Comparison of ENCODE assay signal across 8 mouse cellular contexts in the genomic region with DNA sequence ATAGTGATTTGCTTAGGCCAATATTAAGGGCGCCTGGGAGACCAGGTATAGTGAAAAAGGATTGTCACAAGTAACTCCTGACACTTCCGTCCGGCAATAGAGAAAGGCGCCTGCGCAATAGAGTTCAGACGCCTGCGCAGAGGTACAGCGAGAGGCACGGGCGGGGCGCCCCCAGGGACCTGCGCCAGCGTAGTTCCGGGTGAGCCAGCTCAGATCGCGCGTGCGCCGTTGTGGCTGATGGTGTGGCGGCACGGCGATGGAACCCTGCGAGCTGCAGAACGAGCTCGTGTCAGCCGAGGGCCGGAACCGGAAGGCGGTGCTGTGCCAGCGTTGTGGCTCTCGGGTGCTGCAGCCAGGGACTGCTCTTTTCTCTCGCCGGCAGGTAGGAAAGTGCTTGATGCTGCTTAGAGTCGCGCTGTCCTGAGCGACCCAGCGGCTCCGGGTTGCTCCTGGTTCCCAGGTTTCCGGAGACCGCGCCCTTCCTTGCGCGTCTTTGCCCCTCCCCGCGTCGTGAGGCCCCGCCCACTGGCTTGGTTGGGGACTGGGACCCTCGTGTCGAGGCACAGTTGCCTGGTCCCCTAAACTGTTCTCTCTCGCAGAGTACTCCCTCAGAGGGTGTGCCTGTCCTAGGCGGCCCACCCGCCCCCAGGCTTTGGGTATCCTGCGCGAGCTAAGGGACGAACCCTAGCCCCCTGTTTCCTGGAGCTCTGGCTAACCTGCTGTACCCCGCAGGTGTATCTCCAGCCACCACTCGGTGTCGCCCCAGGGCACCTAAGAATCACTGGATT. TPM values are rescaled to one million over a fixed set of nuclear protein-coding genes. Genes with fewer than 3 reads are reported as not detected.
A peak's percentile ranks its signal among the peaks of the same experiment; 100 is the strongest.
DNase-seq lines count a peak whose midpoint lies in the region; ATAC-seq and TF ChIP-seq lines count a peak whose summit lies in the region.

Gene Rabif (plus strand): TSS at position 221 of the 788 bp plus-strand sequence.

- H3K9ac ChIP-seq in ES-E14 (ENCODE audit: insufficient read depth, low read depth, low read length, poor library complexity, severe bottlenecking): peak within 1 kb of the TSS; percentile 82
- H3K9ac ChIP-seq in forebrain, embryonic 16.5 days (replicated peaks; ENCODE audit: low read depth, low read length): peak within 1 kb of the TSS; percentile 58
- peak within 1 kb of the TSS; percentile 55 for H3K9ac ChIP-seq in lung, embryonic 14.5 days

- peak within 1 kb of the TSS; percentile 85 for H3K27ac ChIP-seq in ES-E14 (ENCODE audit: insufficient read depth, low read depth, low read length, poor library complexity, severe bottlenecking)
- H3K27ac ChIP-seq in forebrain, embryonic 16.5 days (ENCODE audit: low read length): peak within 1 kb of the TSS; percentile 91
- H3K27ac ChIP-seq in layer of hippocampus, adult 2 months: peak within 1 kb of the TSS; percentile 93
- H3K27ac ChIP-seq in lung, embryonic 14.5 days (ENCODE audit: low read depth): peak within 1 kb of the TSS; percentile 86
- H3K27ac ChIP-seq in olfactory bulb, adult 2 months (ENCODE audit: insufficient read depth, low read depth, low read length): peak within 1 kb of the TSS; percentile 61
- H3K27ac ChIP-seq in thymus, adult 2 months (ENCODE audit: control insufficient read depth, insufficient read depth, low read length): peak within 1 kb of the TSS; percentile 63

- in situ Hi-C loops in ES-E14 (cut with MboI; ENCODE audit: low sequenced_read_pairs in 2 of 2, unreplicated experiment in 2 of 2): no loop called here

- intact Hi-C loops in heart, postnatal 36 days (cut with DNase I): loop anchor here (5.0 kb wide), 1 partner anchor 77 kb away; the partner anchor contains the start of gene Adipor1

- TF ChIP-seq POLR2A in olfactory bulb, adult 2 months (IDR thresholded peaks at IDR 0.05; ENCODE audit: insufficient read depth, low read depth, low read length): peak; percentile 85; the same call in 1 of the 2 replicates
- TF ChIP-seq POLR2A in thymus, adult 2 months (IDR thresholded peaks at IDR 0.05; ENCODE audit: control insufficient read depth, extremely low read depth, insufficient read depth, low read length, poor library complexity): peak; percentile 88

- H3K4me2 ChIP-seq in forebrain, embryonic 16.5 days (ENCODE audit: low read length): peak within 1 kb of the TSS; percentile 74
- peak within 1 kb of the TSS; percentile 63 for H3K4me2 ChIP-seq in lung, embryonic 14.5 days

- peak; percentile 56 for TF ChIP-seq CTCF in layer of hippocampus, adult 2 months (conservative IDR thresholded peaks at IDR 0.05)
- peak; percentile 67 for TF ChIP-seq CTCF in lung, embryonic 14.5 days (IDR thresholded peaks at IDR 0.05; ENCODE audit: low read depth)
- TF ChIP-seq CTCF in olfactory bulb, adult 2 months (IDR thresholded peaks at IDR 0.05; ENCODE audit: insufficient read depth, low read depth, low read length): no peak; the same call in 1 of the 2 replicates
- peak; percentile 38; the same call in 1 of the 2 replicates for TF ChIP-seq CTCF in thymus, adult 2 months (IDR thresholded peaks at IDR 0.05; ENCODE audit: borderline replicate concordance, control insufficient read depth, extremely low read depth, insufficient read depth, low read length, poor library complexity)

- peak; percentile 93 for DNase-seq in ES-E14 (ENCODE audit: low read depth, low spot score)
- peak; percentile 99 for DNase-seq in cerebellum, adult 11-12 months
- peak; percentile 98 to 99 for DNase-seq in heart, postnatal 36 days
- peak; percentile 98 for DNase-seq in layer of hippocampus, adult 2 months (ENCODE audit: low spot score in 2 of 2)
- DNase-seq in lung, embryonic 14.5 days: peak; percentile 99
- DNase-seq in thymus, adult 2 months: peak; percentile 99

- ATAC-seq in forebrain, embryonic 16.5 days: peak; percentile 99
- ATAC-seq in lung, embryonic 14.5 days (ENCODE audit: insufficient read depth): peak; percentile 99

- H3K4me3 ChIP-seq in ES-E14 (ENCODE audit: insufficient read depth in 1 of 2, low read depth in 1 of 2, low read length in 2 of 2, poor library complexity in 1 of 2, severe bottlenecking in 1 of 2): peak within 1 kb of the TSS; percentile 72 to 90
- peak within 1 kb of the TSS; percentile 59 for H3K4me3 ChIP-seq in forebrain, embryonic 16.5 days (replicated peaks; ENCODE audit: low read length)
- peak within 1 kb of the TSS; percentile 68 for H3K4me3 ChIP-seq in layer of hippocampus, adult 2 months
- peak within 1 kb of the TSS; percentile 58 for H3K4me3 ChIP-seq in lung, embryonic 14.5 days (ENCODE audit: low read depth, low read length)
- H3K4me3 ChIP-seq in olfactory bulb, adult 2 months (ENCODE audit: insufficient read depth, low read depth, low read length): peak within 1 kb of the TSS; percentile 69
- H3K4me3 ChIP-seq in thymus, adult 2 months (ENCODE audit: control insufficient read depth, insufficient read depth, low read length): peak within 1 kb of the TSS; percentile 68

- H3K36me3 ChIP-seq in ES-E14 (ENCODE audit: control insufficient read depth, insufficient read depth, low read length, poor library complexity, severe bottlenecking): peaks cover 2% of the 10 kb centered on the region; the same call in 1 of the 2 replicates
- H3K36me3 ChIP-seq in forebrain, embryonic 16.5 days (ENCODE audit: control insufficient read depth, insufficient read depth): peaks cover 4% of the 10 kb centered on the region; the same call in 1 of the 2 replicates
- peaks cover 10% of the 10 kb centered on the region for H3K36me3 ChIP-seq in lung, embryonic 14.5 days (ENCODE audit: insufficient read depth)
- no peaks in the 10 kb centered on the region for H3K36me3 ChIP-seq in thymus, adult 2 months (ENCODE audit: control insufficient read depth, insufficient read depth, low read length)

- H3K4me1 ChIP-seq in ES-E14 (ENCODE audit: control insufficient read depth in 2 of 2, insufficient read depth in 2 of 2, low read length in 2 of 2, poor library complexity in 1 of 2): peaks cover 0 to 1% of the 10 kb centered on the region in 2 experiments; a peak in 1 of 4 replicates
- peaks cover 8% of the 10 kb centered on the region for H3K4me1 ChIP-seq in forebrain, embryonic 16.5 days (replicated peaks; ENCODE audit: control insufficient read depth, insufficient read depth, low read length)
- 0 out of 2 replicates have a peak, but pooled peaks cover 10% of the 10 kb centered on the region for H3K4me1 ChIP-seq in lung, embryonic 14.5 days (ENCODE audit: insufficient read depth)
- peaks cover 2% of the 10 kb centered on the region; the same call in 1 of the 2 replicates for H3K4me1 ChIP-seq in olfactory bulb, adult 2 months (ENCODE audit: control insufficient read depth, insufficient read depth, low read length)
- peaks cover 4% of the 10 kb centered on the region for H3K4me1 ChIP-seq in thymus, adult 2 months (replicated peaks; ENCODE audit: control insufficient read depth, insufficient read depth, low read length)

- no peaks in the 10 kb centered on the region for H3K27me3 ChIP-seq in forebrain, embryonic 16.5 days (replicated peaks; ENCODE audit: control insufficient read depth, insufficient read depth, low read length)
- H3K27me3 ChIP-seq in lung, embryonic 14.5 days (ENCODE audit: insufficient read depth, low read length): no peaks in the 10 kb centered on the region
- H3K27me3 ChIP-seq in thymus, adult 2 months (ENCODE audit: control insufficient read depth, insufficient read depth, low read length): no peaks in the 10 kb centered on the region

- no peaks in the 10 kb centered on the region for H3K9me3 ChIP-seq in ES-E14 (ENCODE audit: control insufficient read depth, insufficient read depth, low read depth, low read length)
- no peaks in the 10 kb centered on the region for H3K9me3 ChIP-seq in forebrain, embryonic 16.5 days (ENCODE audit: control insufficient read depth, low read length)
- H3K9me3 ChIP-seq in lung, embryonic 14.5 days (ENCODE audit: low read depth, low read length): no peaks in the 10 kb centered on the region

- under 1% methylated on average over 58 of the region's 58 CpGs for WGBS in forebrain, embryonic 16.5 days
- under 1% methylated on average over 58 of the region's 58 CpGs for WGBS in lung, embryonic 14.5 days
- under 1% methylated on average over 58 of the region's 58 CpGs for WGBS in olfactory bulb, adult 2 months
- under 1% methylated on average over 58 of the region's 58 CpGs for WGBS in thymus, adult 2 months

TF ChIP-seq in ES-E14, 5 proteins besides CTCF, POLR2A, EP300 and RAD21:
- TF ChIP-seq ZNF384 (IDR thresholded peaks at IDR 0.05; ENCODE audit: low read depth, low read length) (no peak), HCFC1 (IDR thresholded peaks at IDR 0.05; ENCODE audit: borderline replicate concordance, insufficient read depth, low read length) (peak; percentile 29; the same call in 1 of the 2 replicates)

RNA-seq across cellular contexts. Expression of gene Rabif, which starts in this region (rescaled TPM):
- 23.3 and 24.9 TPM in 2 replicates for total RNA-seq in ES-E14 (2012; rRNA removed)
- polyA plus RNA-seq in forebrain, embryonic 16.5 days (2015; fragmentation: Nextera tagmentation; extraction: Ambion mirVana): 63.0 and 63.7 TPM in 2 replicates
- total RNA-seq in heart, postnatal 36 days (2021): 1 to 10 TPM; 8.9 to 9.8 TPM
- 10 to 100 TPM; 22.3 to 23.6 TPM for total RNA-seq in layer of hippocampus, adult 2 months (2021)
- 38.4 and 39.6 TPM in 2 replicates for polyA plus RNA-seq in lung, embryonic 14.5 days (2014; fragmentation: Nextera tagmentation; extraction: Ambion mirVana)
- polyA plus RNA-seq in olfactory bulb, adult 2 months (2012; ENCODE audit: insufficient read depth, insufficient read length, low replicate concordance, missing spikeins): not detected in 2 replicates
- polyA plus RNA-seq in thymus, adult 2 months (2012; rRNA removed): 24.8 and 25.0 TPM in 2 replicates

Comparison
In these comparisons a context has a peak if more than half of its experiments do, and no peak if none do; other contexts are left out.
1. Peak in every context shown above with its lines: DNase-seq, ATAC-seq, H3K4me3 ChIP-seq and H3K27ac ChIP-seq.
2. RNA of gene Rabif (polyA plus RNA-seq): 63.0 to 63.7 TPM in forebrain, embryonic 16.5 days, 38.4 to 39.6 TPM in lung, embryonic 14.5 days and 24.8 to 25.0 TPM in thymus, adult 2 months; not detected in olfactory bulb, adult 2 months; every median in the first group is over 10 times any median in the second.